Mouse (Mus musculus): ENCODE results near the gene Zbtb14. TPM values are rescaled to one million over a fixed set of nuclear protein-coding genes. Genes with fewer than 3 reads are reported as not detected.

Zbtb14 gene
- polyA plus RNA-seq (2015; fragmentation: Nextera tagmentation; extraction: Ambion mirVana): 25.2 and 25.4 TPM in 2 replicates

GRCm38 (mm10) chr17:69382511-69383100 lies at the start of gene Zbtb14:
Gene Zbtb14, plus strand, starts transcription at chr17:69383050.
- WGBS: 0% methylated on average over 47 of the region's 72 CpGs
- H3K4me1 ChIP-seq: peaks cover 12% of the 10 kb centered on the region
- ATAC-seq (ENCODE audit: borderline replicate concordance, extremely low read depth, low FRiP score, low TSS enrichment): peak; percentile 94
- peak within 1 kb of the TSS; percentile 100 for H3K27ac ChIP-seq
- no peaks in the 10 kb centered on the region for H3K9me3 ChIP-seq
- H3K27me3 ChIP-seq: no peaks in the 10 kb centered on the region
- peaks cover 15% of the 10 kb centered on the region for H3K36me3 ChIP-seq
- peak within 1 kb of the TSS; percentile 94 for H3K9ac ChIP-seq
- H3K4me2 ChIP-seq: peak within 1 kb of the TSS; percentile 89
- peak within 1 kb of the TSS; percentile 93 for H3K4me3 ChIP-seq

GRCm38 (mm10) chr17:69346056-69346455 lies 36.8 kb upstream of the Zbtb14 start:
- Histone ChIP-seq H3K27ac (no peak overlapping the region), H3K4me3 (no peak overlapping the region), H3K36me3 (no peaks in the 10 kb centered on the region), H3K27me3 (no peaks in the 10 kb centered on the region), H3K4me2 (no peak overlapping the region), H3K9ac (no peak overlapping the region), H3K4me1 (no peaks in the 10 kb centered on the region), H3K9me3 (no peaks in the 10 kb centered on the region)
- 74% methylated on average over 7 of the region's 7 CpGs for WGBS
- no peak for ATAC-seq (ENCODE audit: borderline replicate concordance, extremely low read depth, low FRiP score, low TSS enrichment)

- Histone ChIP-seq H3K4me3 (no peak overlapping the region), H3K4me1 (no peaks in the 10 kb centered on the region), H3K4me2 (no peak overlapping the region), H3K9me3 (no peaks in the 10 kb centered on the region), H3K9ac (no peak overlapping the region), H3K27me3 (no peaks in the 10 kb centered on the region), H3K27ac (no peak overlapping the region), H3K36me3 (no peaks in the 10 kb centered on the region)
- no peak for ATAC-seq (ENCODE audit: borderline replicate concordance, extremely low read depth, low FRiP score, low TSS enrichment)
- WGBS: 18% methylated on average over 8 of the region's 8 CpGs
These were observed 33.8 kb upstream of the Zbtb14 start for GRCm38 (mm10) chr17:69349014-69349531.

GRCm38 (mm10) chr17:69365049-69365448 lies 17.8 kb upstream of the Zbtb14 start:
- ATAC-seq (ENCODE audit: borderline replicate concordance, extremely low read depth, low FRiP score, low TSS enrichment): no peak
- no peaks in the 10 kb centered on the region for H3K9me3 ChIP-seq
- no peak overlapping the region for H3K9ac ChIP-seq
- no peaks in the 10 kb centered on the region for H3K27me3 ChIP-seq
- 72% methylated on average over 3 of the region's 3 CpGs for WGBS
- H3K4me3 ChIP-seq: no peak overlapping the region
- no peaks in the 10 kb centered on the region for H3K4me1 ChIP-seq
- H3K36me3 ChIP-seq: no peaks in the 10 kb centered on the region
- H3K27ac ChIP-seq: no peak overlapping the region
- H3K4me2 ChIP-seq: no peak overlapping the region

GRCm38 (mm10) chr17:69380838-69381237 lies 2.0 kb upstream of the Zbtb14 start:
- no peak overlapping the region for H3K27ac ChIP-seq
- no peaks in the 10 kb centered on the region for H3K27me3 ChIP-seq
- H3K4me1 ChIP-seq: peaks cover 12% of the 10 kb centered on the region
- no peak overlapping the region for H3K4me2 ChIP-seq
- H3K9ac ChIP-seq: no peak overlapping the region
- WGBS: 68% methylated on average over 8 of the region's 8 CpGs
- no peaks in the 10 kb centered on the region for H3K9me3 ChIP-seq
- ATAC-seq (ENCODE audit: borderline replicate concordance, extremely low read depth, low FRiP score, low TSS enrichment): no peak
- H3K36me3 ChIP-seq: 0 out of 2 replicates have a peak, but pooled peaks cover under 1% of the 10 kb centered on the region
- no peak overlapping the region for H3K4me3 ChIP-seq

- under 1% methylated on average over 112 of the region's 128 CpGs for whole genome bisulfite sequencing
- Histone ChIP-seq H3K9me3 (no peaks in the 10 kb centered on the region), H3K4me1 (peaks cover 12% of the 10 kb centered on the region), H3K9ac (peak overlapping the region; percentile 94), H3K27ac (peak overlapping the region; percentile 100), H3K27me3 (no peaks in the 10 kb centered on the region), H3K36me3 (peaks cover 23% of the 10 kb centered on the region), H3K4me2 (peak overlapping the region; percentile 89), H3K4me3 (peak overlapping the region; percentile 93)
- ATAC-seq (ENCODE audit: borderline replicate concordance, extremely low read depth, low FRiP score, low TSS enrichment): peak; percentile 77
These were observed 521 bp downstream of the Zbtb14 start for GRCm38 (mm10) chr17:69383201-69383940.

- no peak for ATAC-seq (ENCODE audit: borderline replicate concordance, extremely low read depth, low FRiP score, low TSS enrichment)
- 0% methylated on average over 37 of the region's 37 CpGs for WGBS
- H3K27me3 ChIP-seq: no peaks in the 10 kb centered on the region
These were observed 1.3 kb downstream of the Zbtb14 start for GRCm38 (mm10) chr17:69383941-69384665.

GRCm38 (mm10) chr17:69396147-69397033 lies 13.5 kb downstream of the Zbtb14 start:
- Histone ChIP-seq H3K27ac (no peak overlapping the region), H3K9ac (no peak overlapping the region), H3K4me3 (0 out of 2 replicates have a peak overlapping the region, but pooled peaks have one; percentile 2), H3K36me3 (no peaks in the 10 kb centered on the region), H3K4me2 (peak overlapping the region; percentile 10; the same call in 1 of the 2 replicates), H3K4me1 (no peaks in the 10 kb centered on the region), H3K27me3 (no peaks in the 10 kb centered on the region), H3K9me3 (no peaks in the 10 kb centered on the region)
- ATAC-seq (ENCODE audit: borderline replicate concordance, extremely low read depth, low FRiP score, low TSS enrichment): no peak; the same call in 1 of the 2 replicates
- 28% methylated on average over 16 of the region's 16 CpGs for WGBS

More at GRCm38 (mm10) chr17:69383941-69384665, 1.3 kb downstream of the Zbtb14 start:
- peak overlapping the region; percentile 93 for H3K4me3 ChIP-seq
- peaks cover 12% of the 10 kb centered on the region for H3K4me1 ChIP-seq
- H3K27ac ChIP-seq: peak overlapping the region; percentile 100
- H3K9me3 ChIP-seq: no peaks in the 10 kb centered on the region
- H3K9ac ChIP-seq: peak overlapping the region; percentile 94
- H3K4me2 ChIP-seq: peak overlapping the region; percentile 89
- peaks cover 24% of the 10 kb centered on the region for H3K36me3 ChIP-seq

GRCm38 (mm10) chr17:69397163-69397562 lies 14.3 kb downstream of the Zbtb14 start:
- ATAC-seq (ENCODE audit: borderline replicate concordance, extremely low read depth, low FRiP score, low TSS enrichment): no peak

GRCm38 (mm10) chr17:69398092-69398491 lies 15.2 kb downstream of the Zbtb14 start:
- Histone ChIP-seq H3K4me1 (no peaks in the 10 kb centered on the region), H3K9ac (no peak overlapping the region), H3K36me3 (no peaks in the 10 kb centered on the region), H3K27me3 (no peaks in the 10 kb centered on the region), H3K9me3 (no peaks in the 10 kb centered on the region), H3K27ac (no peak overlapping the region), H3K4me2 (no peak overlapping the region), H3K4me3 (no peak overlapping the region)
- no peak for ATAC-seq (ENCODE audit: borderline replicate concordance, extremely low read depth, low FRiP score, low TSS enrichment)

More at GRCm38 (mm10) chr17:69397163-69397562, 14.3 kb downstream of the Zbtb14 start:
- no peaks in the 10 kb centered on the region for H3K4me1 ChIP-seq
- 51% methylated on average over 5 of the region's 5 CpGs for WGBS
- H3K36me3 ChIP-seq: no peaks in the 10 kb centered on the region
- H3K9me3 ChIP-seq: no peaks in the 10 kb centered on the region
- no peak overlapping the region for H3K9ac ChIP-seq
- H3K27me3 ChIP-seq: no peaks in the 10 kb centered on the region
- H3K27ac ChIP-seq: no peak overlapping the region
- H3K4me3 ChIP-seq: no peak overlapping the region
- no peak overlapping the region for H3K4me2 ChIP-seq

GRCm38 (mm10) chr17:69401146-69401545 lies 18.3 kb downstream of the Zbtb14 start:
- WGBS: 75% methylated on average over 2 of the region's 2 CpGs
- Histone ChIP-seq H3K9ac (no peak overlapping the region), H3K27ac (no peak overlapping the region), H3K9me3 (no peaks in the 10 kb centered on the region), H3K36me3 (no peaks in the 10 kb centered on the region), H3K4me2 (no peak overlapping the region), H3K4me3 (no peak overlapping the region), H3K27me3 (no peaks in the 10 kb centered on the region), H3K4me1 (no peaks in the 10 kb centered on the region)
- no peak for ATAC-seq (ENCODE audit: borderline replicate concordance, extremely low read depth, low FRiP score, low TSS enrichment)

All from lung, embryonic 15.5 days (tissue).